Mouse (Mus musculus): Measurements from ENCODE around the gene Foxp4. TPM values are rescaled to one million over a fixed set of nuclear protein-coding genes. Genes with fewer than 3 reads are reported as not detected.

Foxp4 gene
- polyA plus RNA-seq (2015; fragmentation: Illumina TruSeq; extraction: RNeasy Lipid Tissue Mini Kit (QIAGEN cat#74804); ENCODE audit: low read depth, low replicate concordance) = 26.5 TPM

GRCm38 (mm10) chr17:47924383-47925339 lies at the start of gene Foxp4:
Gene Foxp4 (minus strand): TSS chr17:47924645.

GRCm38 (mm10) chr17:47834482-47834767 lies 90.0 kb downstream of the Foxp4 start, which contains the start of gene Mdfi:
Gene Mdfi (minus strand): TSS chr17:47834691.

Other genes with a start within 250 kb of the Foxp4 start
- gene Tomm6, start 236.3 kb downstream of the Foxp4 start, polyA plus RNA-seq (2015; fragmentation: Illumina TruSeq; extraction: RNeasy Lipid Tissue Mini Kit (QIAGEN cat#74804); ENCODE audit: low read depth, low replicate concordance) = 192 TPM
- gene Frs3, start 235.6 kb downstream of the Foxp4 start, polyA plus RNA-seq (2015; fragmentation: Illumina TruSeq; extraction: RNeasy Lipid Tissue Mini Kit (QIAGEN cat#74804); ENCODE audit: low read depth, low replicate concordance) = 27.7 TPM
- gene Gm21981, start 230.2 kb downstream of the Foxp4 start, polyA plus RNA-seq (2015; fragmentation: Illumina TruSeq; extraction: RNeasy Lipid Tissue Mini Kit (QIAGEN cat#74804); ENCODE audit: low read depth, low replicate concordance) = 6.6 TPM
- gene Prickle4, start 229.9 kb downstream of the Foxp4 start, polyA plus RNA-seq (2015; fragmentation: Illumina TruSeq; extraction: RNeasy Lipid Tissue Mini Kit (QIAGEN cat#74804); ENCODE audit: low read depth, low replicate concordance) = 0.86 TPM
- gene Pgc, start 197.8 kb downstream of the Foxp4 start, polyA plus RNA-seq (2015; fragmentation: Illumina TruSeq; extraction: RNeasy Lipid Tissue Mini Kit (QIAGEN cat#74804); ENCODE audit: low read depth, low replicate concordance) = not detected
- 11.9 TPM for gene Tfeb, start 187.6 kb downstream of the Foxp4 start, polyA plus RNA-seq (2015; fragmentation: Illumina TruSeq; extraction: RNeasy Lipid Tissue Mini Kit (QIAGEN cat#74804); ENCODE audit: low read depth, low replicate concordance)
- 1.1 TPM for gene Mdfi, start 90.0 kb downstream of the Foxp4 start, polyA plus RNA-seq (2015; fragmentation: Illumina TruSeq; extraction: RNeasy Lipid Tissue Mini Kit (QIAGEN cat#74804); ENCODE audit: low read depth, low replicate concordance)
- not detected for gene 1700122O11Rik, start 113.6 kb upstream of the Foxp4 start, polyA plus RNA-seq (2015; fragmentation: Illumina TruSeq; extraction: RNeasy Lipid Tissue Mini Kit (QIAGEN cat#74804); ENCODE audit: low read depth, low replicate concordance)
- gene 1700067P10Rik, start 164.7 kb upstream of the Foxp4 start, polyA plus RNA-seq (2015; fragmentation: Illumina TruSeq; extraction: RNeasy Lipid Tissue Mini Kit (QIAGEN cat#74804); ENCODE audit: low read depth, low replicate concordance) = not detected
- not detected for gene 9830107B12Rik, start 221.6 kb upstream of the Foxp4 start, polyA plus RNA-seq (2015; fragmentation: Illumina TruSeq; extraction: RNeasy Lipid Tissue Mini Kit (QIAGEN cat#74804); ENCODE audit: low read depth, low replicate concordance)
- not detected for gene A530064D06Rik, start 242.6 kb upstream of the Foxp4 start, polyA plus RNA-seq (2015; fragmentation: Illumina TruSeq; extraction: RNeasy Lipid Tissue Mini Kit (QIAGEN cat#74804); ENCODE audit: low read depth, low replicate concordance)